Mouse (Mus musculus) E14TG2a.4 (cell line): ENCODE measurements around the gene Gm17651.

Experiments
- H3K27me3 ChIP-seq: 2 replicates; pipeline ENCODE4 v1.6.1; 2014; ENCODE audit warnings: low read length, control low read depth; ENCODE audit not compliant: insufficient read depth
- H3K36me3 ChIP-seq: 2 replicates; pipeline ENCODE4 v1.6.1; 2014; ENCODE audit warnings: low read length, control low read depth; ENCODE audit not compliant: insufficient read depth
- H3K4me1 ChIP-seq: replicated peaks from 2 replicates; pipeline ENCODE4 v1.6.1; 2014; ENCODE audit warnings: low read depth, low read length, control low read depth
- H3K4me3 ChIP-seq: replicated peaks from 2 replicates; pipeline ENCODE4 v1.5.1; 2014; ENCODE audit warnings: mild to moderate bottlenecking, low read length
- H3K9me3 ChIP-seq: 2 replicates; pipeline ENCODE4 v1.6.1; 2014; ENCODE audit warnings: low read length, control low read depth
- CTCF ChIP-seq: conservative IDR thresholded peaks from 2 replicates; pipeline ENCODE4 v1.5.1; 2014; ENCODE audit warnings: low read length
- NANOG ChIP-seq: IDR thresholded peaks from 2 replicates; pipeline ENCODE4 v1.6.1; 2014; ENCODE audit warnings: borderline replicate concordance, low read length, mixed read lengths
- POU5F1 ChIP-seq: IDR thresholded peaks from 2 replicates; pipeline ENCODE4 v1.6.1; 2014; ENCODE audit warnings: low read length, borderline replicate concordance

The Gm17651 gene

DNA sequence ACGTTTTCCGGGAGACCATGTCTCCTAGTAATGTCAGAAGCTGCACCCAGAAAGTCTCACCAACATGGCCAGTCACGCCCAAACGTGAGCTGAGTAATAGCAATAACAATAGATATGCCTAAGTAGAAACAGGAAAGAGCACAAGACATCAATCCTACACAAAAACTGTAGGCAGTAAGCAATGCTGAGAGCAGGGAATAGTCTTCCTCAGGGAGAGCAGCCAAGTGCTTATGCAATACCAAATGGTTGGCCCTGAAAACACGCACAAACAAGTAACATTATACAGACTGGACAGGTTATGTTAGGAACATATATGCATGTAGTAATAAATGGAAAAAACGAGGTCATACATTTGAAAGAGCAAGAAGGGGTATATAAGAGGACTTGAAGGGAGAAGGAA, 25.0 kb downstream of the Gm17651 start:
- H3K4me1 ChIP-seq, result no peaks in the 10 kb centered on the region
- TF ChIP-seq POU5F1, result no peak
- no peak for TF ChIP-seq CTCF
- TF ChIP-seq NANOG, result no peak
- H3K4me3 ChIP-seq, result no peak overlapping the region
- H3K9me3 ChIP-seq, result no peaks in the 10 kb centered on the region
- H3K36me3 ChIP-seq, result no peaks in the 10 kb centered on the region
- H3K27me3 ChIP-seq, result no peaks in the 10 kb centered on the region

DNA sequence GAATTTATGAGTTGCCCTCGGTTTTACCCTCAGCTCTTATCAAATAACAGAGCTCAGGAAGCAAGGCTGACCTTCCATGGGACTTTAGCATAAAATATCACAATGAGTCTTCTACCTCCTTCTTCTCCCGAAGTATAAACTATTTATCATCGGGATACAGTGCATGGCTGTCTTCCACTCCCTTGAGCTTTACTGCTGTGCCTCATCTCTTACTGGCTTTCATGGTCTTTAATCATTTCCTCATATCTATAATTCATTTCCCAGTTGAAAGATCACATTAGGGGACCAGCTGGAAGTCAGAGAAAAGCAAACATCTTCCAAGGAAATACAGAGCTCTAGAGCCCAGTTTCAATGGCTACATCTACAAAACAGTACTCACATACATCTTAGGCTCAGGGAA, 25.5 kb downstream of the Gm17651 start:
- H3K27me3 ChIP-seq, result no peaks in the 10 kb centered on the region
- no peak for TF ChIP-seq POU5F1
- TF ChIP-seq CTCF, result no peak
- TF ChIP-seq NANOG, result no peak
- H3K4me1 ChIP-seq, result no peaks in the 10 kb centered on the region
- H3K9me3 ChIP-seq, result no peaks in the 10 kb centered on the region
- H3K4me3 ChIP-seq, result no peak overlapping the region
- H3K36me3 ChIP-seq, result no peaks in the 10 kb centered on the region

DNA sequence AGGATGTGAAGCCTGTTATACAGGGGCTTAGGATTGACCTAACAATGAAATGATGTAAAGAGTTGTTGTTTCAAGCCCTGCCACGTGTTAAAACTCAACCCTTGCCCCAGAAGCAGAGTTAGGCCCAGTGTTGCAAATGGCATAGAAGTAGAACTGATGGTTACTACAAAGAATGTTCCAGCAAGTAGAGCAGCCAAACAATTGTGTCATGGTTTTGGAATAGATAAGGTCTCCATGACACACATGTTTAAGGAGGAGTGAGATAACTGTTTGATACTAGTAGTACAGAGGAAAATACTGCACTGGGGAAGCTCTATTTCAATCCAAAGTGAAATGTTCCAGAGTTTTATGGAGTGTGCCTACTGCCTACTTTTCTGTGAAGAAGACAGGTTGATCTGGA, 26.0 kb downstream of the Gm17651 start:
- H3K9me3 ChIP-seq, result no peaks in the 10 kb centered on the region
- TF ChIP-seq NANOG (no peak), CTCF (no peak), POU5F1 (no peak)
- no peak overlapping the region for H3K4me3 ChIP-seq
- H3K27me3 ChIP-seq, result no peaks in the 10 kb centered on the region
- H3K36me3 ChIP-seq, result no peaks in the 10 kb centered on the region
- no peaks in the 10 kb centered on the region for H3K4me1 ChIP-seq

DNA sequence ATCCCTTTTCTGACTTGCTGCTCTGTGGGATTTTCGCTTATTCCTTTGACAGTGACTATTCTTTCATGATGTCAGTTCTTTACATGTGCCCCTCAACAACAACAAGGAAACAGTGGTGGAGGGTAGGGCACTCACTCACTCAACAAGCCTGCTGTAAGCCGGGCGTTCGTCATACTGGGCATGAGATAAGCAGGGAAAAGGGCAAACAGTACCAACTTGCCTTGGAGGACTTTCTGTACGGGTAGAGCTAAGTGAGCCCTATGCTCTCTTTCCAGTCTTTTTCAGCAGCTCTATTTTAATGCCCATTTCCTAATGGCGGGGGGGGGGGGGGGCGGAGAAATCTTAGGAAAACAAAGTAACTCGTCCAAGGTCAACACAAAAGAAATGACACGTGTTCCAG, 32.5 kb downstream of the Gm17651 start:
- no peak for TF ChIP-seq POU5F1
- no peak for TF ChIP-seq CTCF
- TF ChIP-seq NANOG, result no peak

DNA sequence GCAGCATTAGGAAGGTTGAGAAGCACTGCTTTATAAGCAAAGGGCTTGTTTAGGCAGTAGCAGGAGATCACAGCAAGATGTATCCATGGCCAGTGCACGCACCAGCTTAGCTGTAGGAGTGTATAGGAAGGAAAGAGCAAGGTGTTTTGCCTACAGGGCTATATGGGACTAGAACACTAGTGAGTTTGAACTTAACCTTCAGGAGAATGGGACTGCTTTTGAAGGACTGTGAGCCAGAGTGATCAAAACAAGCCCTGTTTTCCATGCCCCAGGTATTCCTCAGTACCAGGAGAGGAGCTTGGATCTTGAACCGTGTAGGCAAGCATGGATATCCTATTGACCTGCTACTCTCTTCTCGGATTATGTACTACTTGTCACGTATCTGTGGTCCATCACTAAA, 33.1 kb downstream of the Gm17651 start:
- no peak overlapping the region for H3K4me3 ChIP-seq
- TF ChIP-seq NANOG (no peak), POU5F1 (no peak), CTCF (no peak)
- H3K27me3 ChIP-seq, result no peaks in the 10 kb centered on the region
- H3K4me1 ChIP-seq, result no peaks in the 10 kb centered on the region
- H3K36me3 ChIP-seq, result no peaks in the 10 kb centered on the region
- no peaks in the 10 kb centered on the region for H3K9me3 ChIP-seq

More for the DNA sequence above, 32.5 kb downstream of the Gm17651 start:
- Histone ChIP-seq H3K4me3 (no peak overlapping the region), H3K36me3 (no peaks in the 10 kb centered on the region), H3K9me3 (no peaks in the 10 kb centered on the region), H3K27me3 (no peaks in the 10 kb centered on the region), H3K4me1 (no peaks in the 10 kb centered on the region)

DNA sequence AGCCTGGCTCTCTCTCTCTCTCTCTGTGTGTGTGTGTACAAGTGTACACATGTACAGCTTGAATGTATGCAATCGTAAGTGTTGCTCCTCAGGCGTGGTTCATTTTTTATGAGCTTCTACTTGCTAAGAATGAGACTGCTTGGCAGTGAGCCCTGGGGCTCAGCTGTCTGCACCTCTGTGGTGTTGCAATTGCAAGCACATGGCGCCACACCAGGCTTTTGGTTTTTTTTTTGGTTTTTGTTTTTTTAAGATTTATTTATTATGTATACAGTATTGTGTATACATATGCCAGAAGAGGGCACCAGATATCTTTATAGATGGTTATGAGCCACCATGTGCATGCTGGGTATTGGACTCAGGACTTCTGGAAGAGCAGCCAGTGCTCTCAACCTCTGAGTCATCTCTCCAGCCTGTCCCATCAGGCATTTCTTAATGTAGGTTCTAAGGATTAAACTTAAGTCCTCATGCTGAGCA, 40.2 kb downstream of the Gm17651 start:
- no peak for TF ChIP-seq POU5F1
- no peak for TF ChIP-seq CTCF
- no peak for TF ChIP-seq NANOG
- H3K4me1 ChIP-seq, result no peaks in the 10 kb centered on the region
- H3K9me3 ChIP-seq, result no peaks in the 10 kb centered on the region
- no peaks in the 10 kb centered on the region for H3K36me3 ChIP-seq
- H3K4me3 ChIP-seq, result no peak overlapping the region
- H3K27me3 ChIP-seq, result peaks cover 4% of the 10 kb centered on the region; the same call in 1 of the 2 replicates

DNA sequence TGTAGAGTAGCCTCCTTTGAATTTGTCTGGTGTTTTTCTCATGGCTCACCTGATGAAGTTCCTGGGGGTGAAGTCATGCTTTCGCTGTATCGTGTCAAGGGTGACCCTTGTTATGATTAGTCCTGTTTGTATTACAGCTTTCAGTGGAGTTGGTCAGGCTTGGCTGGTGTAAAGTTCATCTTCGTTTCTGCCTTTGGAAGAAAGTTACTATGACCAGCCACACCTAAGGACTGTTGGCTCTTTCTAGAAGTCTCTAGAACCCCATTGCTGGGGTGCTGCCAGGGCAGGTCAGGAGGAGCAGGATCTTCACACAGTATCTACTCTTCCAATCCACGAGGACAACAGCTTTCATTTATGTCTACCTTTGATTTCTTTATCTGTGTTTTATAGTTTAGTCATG, 41.0 kb downstream of the Gm17651 start:
- TF ChIP-seq POU5F1 (no peak), NANOG (no peak), CTCF (no peak)
- H3K4me1 ChIP-seq, result peaks cover 5% of the 10 kb centered on the region
- H3K9me3 ChIP-seq, result no peaks in the 10 kb centered on the region
- H3K27me3 ChIP-seq, result peaks cover 4% of the 10 kb centered on the region; the same call in 1 of the 2 replicates
- no peak overlapping the region for H3K4me3 ChIP-seq
- no peaks in the 10 kb centered on the region for H3K36me3 ChIP-seq

DNA sequence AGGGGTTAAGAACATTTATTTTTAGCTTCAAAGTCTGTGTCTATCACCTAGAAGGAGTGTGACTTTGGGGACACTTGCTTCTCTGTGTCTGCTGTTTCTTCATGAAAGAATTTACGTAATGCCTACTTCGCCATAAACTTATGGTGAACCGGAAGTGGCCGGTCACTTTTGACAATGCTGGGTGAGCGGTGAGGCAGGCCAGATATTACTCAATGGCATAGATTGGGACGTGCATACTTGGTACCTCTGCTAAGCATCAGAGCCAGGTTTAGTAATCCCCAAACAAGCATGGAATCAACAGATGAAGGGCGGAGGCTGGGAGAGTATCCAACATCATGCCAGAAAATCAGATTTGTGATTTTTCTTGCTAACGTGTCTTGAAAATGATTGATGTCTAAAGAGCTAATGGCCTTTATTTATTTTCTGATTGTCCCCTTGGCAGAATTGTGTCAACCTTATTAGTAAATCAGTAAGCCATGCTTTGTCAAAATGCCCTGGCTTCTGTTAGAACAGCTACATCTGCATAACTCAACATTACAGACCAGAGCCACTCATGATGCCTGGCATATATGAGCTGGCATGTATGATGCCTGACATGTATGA, 43.1 kb downstream of the Gm17651 start:
- Histone ChIP-seq H3K9me3 (no peaks in the 10 kb centered on the region), H3K4me3 (no peak overlapping the region), H3K4me1 (peaks cover 5% of the 10 kb centered on the region), H3K27me3 (peaks cover 4% of the 10 kb centered on the region; the same call in 1 of the 2 replicates), H3K36me3 (no peaks in the 10 kb centered on the region)
- TF ChIP-seq CTCF (no peak), POU5F1 (no peak), NANOG (no peak)

DNA sequence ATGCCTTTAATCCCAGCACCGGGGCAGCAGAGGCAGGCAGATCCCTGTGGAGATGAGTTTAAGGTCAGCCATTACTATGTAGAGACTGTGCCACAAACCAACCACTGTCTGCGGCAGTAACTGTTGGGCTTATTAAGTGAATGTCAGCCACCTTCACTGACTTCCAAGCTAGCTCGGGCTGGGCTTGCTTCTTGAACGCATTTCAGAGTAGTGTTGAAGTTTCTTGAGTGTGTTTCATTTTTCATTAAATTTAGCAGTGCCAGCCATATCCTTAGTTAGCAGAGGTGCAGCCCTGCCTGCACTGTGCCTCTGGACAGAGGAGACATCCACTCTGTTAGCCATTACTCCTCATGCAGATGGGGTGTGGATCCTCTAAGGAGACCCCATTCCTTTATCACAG, 43.7 kb downstream of the Gm17651 start:
- H3K4me3 ChIP-seq, result no peak overlapping the region
- peaks cover 5% of the 10 kb centered on the region for H3K4me1 ChIP-seq
- H3K36me3 ChIP-seq, result no peaks in the 10 kb centered on the region
- TF ChIP-seq POU5F1 (no peak), NANOG (no peak), CTCF (no peak)
- H3K27me3 ChIP-seq, result peaks cover 4% of the 10 kb centered on the region; the same call in 1 of the 2 replicates
- no peaks in the 10 kb centered on the region for H3K9me3 ChIP-seq
